Mouse (Mus musculus) stomach, postnatal 0 days (tissue): ENCODE data around the gene Snrpb.

ENCODE experiments used
- CTCF ChIP-seq: IDR thresholded peaks from 2 replicates; pipeline ENCODE4 v1.5.1; 2016; ENCODE audit warnings: antibody characterized with exemption, low read depth, mild to moderate bottlenecking, moderate library complexity
- EP300 ChIP-seq: optimal IDR thresholded peaks from 2 replicates; pipeline ENCODE3; 2016; ENCODE audit warnings: antibody characterized with exemption

DNA sequence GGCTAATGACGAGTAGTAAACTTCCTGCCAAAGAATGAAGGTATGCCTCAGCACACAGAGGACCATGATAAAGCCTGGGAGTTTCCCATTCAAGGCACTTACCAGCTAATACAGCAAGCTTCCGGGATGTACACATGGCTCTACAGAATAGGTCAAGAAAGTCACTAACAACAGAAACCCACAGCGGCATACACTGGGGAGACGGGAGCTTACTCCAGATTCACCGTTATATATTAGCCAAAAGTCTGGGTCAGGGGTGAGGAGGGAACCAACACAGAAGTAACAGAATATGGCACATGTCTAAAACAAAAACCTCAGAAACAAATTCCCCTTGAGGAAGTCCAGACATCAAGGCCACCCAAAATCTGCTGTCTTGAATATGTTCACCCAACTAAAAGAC, 16.5 kb downstream of the Snrpb start:
- TF ChIP-seq CTCF (no peak), EP300 (no peak)
